Mouse (Mus musculus): Measurements from ENCODE around the gene Notch3.
"Not testable (repeated sequence)": the region's sequence is repeated elsewhere in the genome, so short reads cannot be mapped to it uniquely, and the experiment has no call there.

GRCm38 (mm10) chr17:32211554-32211953 lies 44.9 kb upstream of the Notch3 start:
- not testable (repeated sequence) for TF ChIP-seq EP300, CTCF (IDR thresholded peaks at IDR 0.05; ENCODE audit: low read depth)

Data from liver, postnatal 0 days (tissue).